Mouse (Mus musculus) ES-Bruce4 (cell line): Measurements from ENCODE around the gene H1foo. TPM values are rescaled to one million over a fixed set of nuclear protein-coding genes. Genes with fewer than 3 reads are reported as not detected.

Source experiments
- H3K27ac ChIP-seq: 2 replicates; pipeline ENCODE4 v1.5.1; 2012; ENCODE audit warnings: low read length, inconsistent platforms; ENCODE audit not compliant: insufficient read depth
- H3K27me3 ChIP-seq: 2 replicates; pipeline ENCODE4 v1.6.1; 2012; ENCODE audit warnings: mild to moderate bottlenecking, low read length, inconsistent platforms; ENCODE audit not compliant: control insufficient read depth, poor library complexity, insufficient read depth, severe bottlenecking
- H3K36me3 ChIP-seq: 2 replicates; pipeline ENCODE4 v1.6.1; 2012; ENCODE audit warnings: inconsistent platforms, mild to moderate bottlenecking, low read length, moderate library complexity; ENCODE audit not compliant: control insufficient read depth, poor library complexity, insufficient read depth, severe bottlenecking
- H3K4me1 ChIP-seq: one replicate; pipeline ENCODE4 v1.8.1; 2011; ENCODE audit warnings: low read length; ENCODE audit not compliant: control insufficient read depth, insufficient read depth
- H3K4me3 ChIP-seq: 2 replicates; pipeline ENCODE4 v1.5.1; 2011; ENCODE audit warnings: low read depth, mild to moderate bottlenecking, low read length
- H3K9ac ChIP-seq: 2 replicates; pipeline ENCODE4 v1.6.1; 2012; ENCODE audit warnings: low read depth, mild to moderate bottlenecking, inconsistent platforms; ENCODE audit not compliant: poor library complexity, severe bottlenecking
- H3K9me3 ChIP-seq: replicated peaks from 2 replicates; pipeline ENCODE4 v1.6.1; 2012; ENCODE audit warnings: mild to moderate bottlenecking, low read length, inconsistent platforms; ENCODE audit not compliant: control insufficient read depth, poor library complexity, insufficient read depth, severe bottlenecking
- CTCF ChIP-seq: IDR thresholded peaks from one replicate; pipeline ENCODE4 v1.8.1; 2011; ENCODE audit warnings: low read depth, low read length
- EP300 ChIP-seq: IDR thresholded peaks from 2 replicates; pipeline ENCODE4 v1.6.1; 2011; ENCODE audit warnings: low read depth, low read length; ENCODE audit not compliant: insufficient read depth
- POLR2A ChIP-seq: IDR thresholded peaks from one replicate; pipeline ENCODE4 v1.8.1; 2011; ENCODE audit warnings: low read length; ENCODE audit not compliant: insufficient read depth
- polyA plus RNA-seq: library from polyadenylated mRNA; stranded (reverse); fragments of >200 nt; gene quantifications from 2 replicates; pipeline ENCODE4 v1.2.4, GENCODE M21; 2011; ENCODE audit warnings: low read depth; ENCODE audit not compliant: missing spikeins, insufficient read depth, insufficient read length

Gene H1foo
- polyA plus RNA-seq, 1 experiment: not detected

DNA sequence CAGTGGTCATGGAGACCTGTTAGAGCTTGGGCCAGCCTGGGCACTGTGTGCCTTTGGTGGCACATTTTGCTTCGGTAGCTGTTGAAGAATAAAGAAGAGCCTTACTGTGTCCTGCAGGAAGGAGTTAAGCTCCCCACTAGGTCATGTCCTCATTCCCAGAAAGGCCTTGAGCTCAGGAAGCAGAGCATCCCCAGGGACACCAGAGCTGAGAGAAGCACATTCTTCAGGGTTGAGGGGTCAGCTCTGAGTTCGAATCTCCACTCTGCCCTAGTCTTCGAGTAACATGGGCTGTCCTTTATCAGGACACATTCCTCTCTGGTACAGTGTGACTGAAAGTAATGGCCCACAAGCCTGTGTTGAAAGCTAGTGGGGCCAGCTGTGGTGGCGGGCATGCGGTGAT is 24.9 kb upstream of the H1foo start:
- Histone ChIP-seq H3K9ac (no peak overlapping the region), H3K27me3 (no peaks in the 10 kb centered on the region), H3K27ac (no peak overlapping the region), H3K4me3 (no peak overlapping the region), H3K9me3 (no peaks in the 10 kb centered on the region), H3K36me3 (no peaks in the 10 kb centered on the region), H3K4me1 (no peaks in the 10 kb centered on the region)
- TF ChIP-seq POLR2A (no peak), CTCF (no peak), EP300 (no peak)

DNA sequence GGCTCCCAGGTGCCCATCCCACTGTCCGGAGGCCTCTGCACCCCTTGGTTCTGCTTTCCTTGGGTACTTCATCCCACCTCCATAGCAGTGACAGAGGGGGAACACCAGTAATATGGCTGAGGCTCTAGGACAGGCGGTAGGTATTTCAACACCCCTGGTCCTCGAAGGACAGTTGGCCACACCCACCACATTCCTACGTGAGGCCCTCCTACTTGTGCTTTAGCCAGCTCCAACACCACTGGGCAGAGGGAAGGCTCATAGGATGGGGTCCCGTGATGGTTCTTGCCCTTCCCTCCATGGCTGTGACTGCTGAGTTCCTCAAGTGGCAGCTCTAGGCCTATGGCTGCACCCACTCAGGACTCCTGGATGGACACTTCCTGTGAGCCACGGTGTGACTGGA is 19.9 kb upstream of the H1foo start:
- no peak overlapping the region for H3K4me3 ChIP-seq
- H3K9me3 ChIP-seq: no peaks in the 10 kb centered on the region
- no peak overlapping the region for H3K27ac ChIP-seq
- H3K27me3 ChIP-seq: no peaks in the 10 kb centered on the region
- H3K36me3 ChIP-seq: no peaks in the 10 kb centered on the region
- no peak for TF ChIP-seq POLR2A
- no peak for TF ChIP-seq CTCF
- no peak for TF ChIP-seq EP300
- H3K9ac ChIP-seq: no peak overlapping the region
- H3K4me1 ChIP-seq: no peaks in the 10 kb centered on the region

DNA sequence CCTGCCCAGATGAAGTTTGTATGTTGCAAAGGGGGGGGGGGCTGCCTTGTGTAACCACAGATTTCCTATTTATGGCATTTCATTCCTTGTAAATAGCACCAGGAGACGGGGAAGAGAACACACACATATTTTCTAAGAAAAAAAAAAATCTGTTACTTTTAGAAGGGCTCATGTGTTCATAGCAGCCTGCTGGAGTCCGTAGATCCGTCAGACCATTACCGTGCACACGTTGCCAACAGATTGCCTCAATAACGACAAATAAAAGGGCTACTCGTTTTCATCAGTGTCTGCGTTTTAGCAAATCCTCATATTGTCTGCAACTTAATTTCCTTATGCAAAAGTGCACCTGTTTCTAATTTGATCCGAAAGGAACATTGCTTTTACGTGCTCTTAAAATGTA is 18.3 kb upstream of the H1foo start:
- Histone ChIP-seq H3K27me3 (no peaks in the 10 kb centered on the region), H3K9ac (no peak overlapping the region), H3K4me1 (no peaks in the 10 kb centered on the region), H3K9me3 (no peaks in the 10 kb centered on the region), H3K27ac (no peak overlapping the region), H3K4me3 (no peak overlapping the region), H3K36me3 (no peaks in the 10 kb centered on the region)
- no peak for TF ChIP-seq CTCF
- TF ChIP-seq POLR2A: no peak
- no peak for TF ChIP-seq EP300

DNA sequence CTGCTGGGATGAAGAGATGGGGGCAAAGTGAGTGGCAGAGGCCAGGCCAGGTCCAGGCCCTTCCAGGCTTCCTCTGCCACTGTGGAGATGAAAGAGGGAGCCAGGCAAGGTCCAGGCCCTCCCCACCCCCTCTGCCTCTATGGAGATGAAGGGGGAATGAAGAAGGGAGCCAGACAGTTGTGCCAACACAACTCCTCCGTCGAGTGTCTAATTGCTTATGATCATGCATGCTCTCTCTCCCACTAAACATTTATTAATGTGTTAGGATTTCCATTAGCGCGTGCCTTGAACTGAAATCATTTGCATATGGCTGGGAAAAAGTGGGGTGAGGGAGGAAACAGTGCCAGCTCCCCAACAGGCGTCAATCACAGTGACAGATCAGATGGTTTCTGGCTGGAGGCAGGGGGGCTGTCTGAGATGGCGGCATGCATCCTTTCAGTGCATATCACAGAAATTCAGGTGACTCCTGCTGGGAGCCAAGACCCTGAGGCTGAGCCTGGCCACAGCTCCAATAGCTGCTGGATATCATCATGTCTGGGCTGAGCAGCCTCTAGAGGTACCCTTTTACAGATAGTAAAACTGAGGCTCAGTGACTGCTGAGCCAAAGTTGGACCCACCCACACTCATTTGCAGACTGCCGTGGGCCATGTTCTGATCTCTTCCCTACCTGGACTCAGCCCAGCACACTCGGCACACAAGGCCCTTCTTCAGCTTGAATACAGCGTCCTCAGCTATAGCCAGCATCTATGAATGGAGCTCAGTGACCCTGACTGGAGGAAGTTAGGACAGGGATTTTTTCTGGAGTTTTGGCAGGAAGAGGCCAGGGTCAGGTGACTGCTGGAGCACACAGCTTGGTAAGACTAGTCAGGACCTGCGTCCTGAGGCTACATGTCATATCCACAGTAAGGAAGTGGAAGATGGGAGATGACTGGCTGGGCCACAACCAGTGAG is 17.2 kb upstream of the H1foo start:
- no peaks in the 10 kb centered on the region for H3K27me3 ChIP-seq
- no peak overlapping the region for H3K9ac ChIP-seq
- no peak overlapping the region for H3K27ac ChIP-seq
- no peaks in the 10 kb centered on the region for H3K4me1 ChIP-seq
- no peak for TF ChIP-seq POLR2A
- TF ChIP-seq CTCF: no peak
- TF ChIP-seq EP300: no peak
- no peaks in the 10 kb centered on the region for H3K9me3 ChIP-seq
- no peaks in the 10 kb centered on the region for H3K36me3 ChIP-seq
- H3K4me3 ChIP-seq: no peak overlapping the region

DNA sequence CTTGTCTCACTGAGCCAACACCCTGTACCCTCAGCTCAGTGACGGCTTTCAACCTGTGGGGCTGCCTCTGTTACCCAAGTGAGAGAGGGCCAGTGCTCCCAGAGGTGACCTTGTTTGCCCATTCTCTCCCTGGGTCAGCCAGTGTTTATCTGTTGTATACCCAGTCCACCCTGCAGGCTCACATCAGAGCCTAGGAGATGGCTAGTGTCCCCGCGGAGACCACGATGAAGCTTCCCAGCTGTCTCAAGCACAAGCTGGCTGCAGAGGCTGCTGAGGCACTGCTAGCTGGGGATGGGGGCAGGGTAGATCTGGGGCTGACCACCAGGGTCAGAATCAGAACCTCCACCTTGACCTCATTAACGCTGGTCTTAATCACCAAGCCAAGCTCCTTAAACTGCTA is 14.7 kb upstream of the H1foo start:
- TF ChIP-seq CTCF (no peak), POLR2A (no peak), EP300 (no peak)
- Histone ChIP-seq H3K9ac (no peak overlapping the region), H3K36me3 (no peaks in the 10 kb centered on the region), H3K9me3 (no peaks in the 10 kb centered on the region), H3K27ac (no peak overlapping the region), H3K27me3 (no peaks in the 10 kb centered on the region), H3K4me1 (no peaks in the 10 kb centered on the region), H3K4me3 (no peak overlapping the region)

DNA sequence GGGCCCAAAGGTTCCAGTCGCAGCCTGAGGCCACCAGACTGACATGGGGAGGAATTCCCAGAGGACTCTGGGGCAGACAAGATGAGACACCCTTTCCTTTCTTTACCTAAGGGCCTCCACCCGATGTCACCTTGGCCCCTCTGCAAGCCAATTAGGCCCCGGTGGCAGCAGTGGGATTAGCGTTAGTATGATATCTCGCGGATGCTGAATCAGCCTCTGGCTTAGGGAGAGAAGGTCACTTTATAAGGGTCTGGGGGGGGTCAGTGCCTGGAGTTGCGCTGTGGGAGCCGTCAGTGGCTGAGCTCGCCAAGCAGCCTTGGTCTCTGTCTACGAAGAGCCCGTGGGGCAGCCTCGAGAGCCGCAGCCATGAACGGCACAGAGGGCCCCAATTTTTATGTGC is 13.1 kb upstream of the H1foo start, which contains the start of gene Rho:
TSS of gene Rho (plus strand) at position 110 of the 400 bp plus-strand sequence.
- TF ChIP-seq CTCF: no peak
- H3K4me3 ChIP-seq: no peak within 1 kb of the TSS
- no peaks in the 10 kb centered on the region for H3K9me3 ChIP-seq
- no peak within 1 kb of the TSS for H3K9ac ChIP-seq
- H3K36me3 ChIP-seq: no peaks in the 10 kb centered on the region
- no peak within 1 kb of the TSS for H3K27ac ChIP-seq
- no peaks in the 10 kb centered on the region for H3K4me1 ChIP-seq
- H3K27me3 ChIP-seq: no peaks in the 10 kb centered on the region
